Mouse (Mus musculus): ENCODE results near the gene Sprr2h. TPM values are rescaled to one million over a fixed set of nuclear protein-coding genes. Genes with fewer than 3 reads are reported as not detected.

The Sprr2h gene
- not detected in 2 replicates for polyA plus RNA-seq (2014; fragmentation: Nextera tagmentation; extraction: Ambion mirVana)

- Histone ChIP-seq H3K9ac (ENCODE audit: low read length) (no peak within 1 kb of the TSS), H3K36me3 (ENCODE audit: control insufficient read depth, insufficient read depth, low read length) (no peaks in the 10 kb centered on the region), H3K4me2 (ENCODE audit: low read length) (no peak within 1 kb of the TSS), H3K9me3 (ENCODE audit: control insufficient read depth, low read length) (no peaks in the 10 kb centered on the region), H3K4me1 (ENCODE audit: control insufficient read depth in 2 of 2, insufficient read depth in 2 of 2, low read length in 2 of 2) (no peaks in the 10 kb centered on the region), H3K4me3 (ENCODE audit: control insufficient read depth in 1 of 2, insufficient read depth in 1 of 2, low read depth in 1 of 2, low read length in 2 of 2) (no peak within 1 kb of the TSS), H3K27me3 (ENCODE audit: control insufficient read depth, insufficient read depth, low read length) (no peaks in the 10 kb centered on the region), H3K27ac (replicated peaks in 1 of 2; ENCODE audit: control insufficient read depth in 1 of 2, insufficient read depth in 1 of 2, low read depth in 2 of 2, low read length in 2 of 2) (no peak within 1 kb of the TSS)
- WGBS = 81% methylated on average over 1 of the region's 1 CpGs
- no peak for ATAC-seq (ENCODE audit: insufficient number of reproducible peaks, insufficient read depth, low FRiP score, low read depth)
Observed at GRCm38 (mm10) chr3:92385385-92385784, at the start of gene Sprr2h. Gene Sprr2h (plus strand): TSS chr3:92385685.

- Histone ChIP-seq H3K9ac (ENCODE audit: low read length) (no peak overlapping the region), H3K4me1 (ENCODE audit: control insufficient read depth in 2 of 2, insufficient read depth in 2 of 2, low read length in 2 of 2) (no peaks in the 10 kb centered on the region), H3K27me3 (ENCODE audit: control insufficient read depth, insufficient read depth, low read length) (no peaks in the 10 kb centered on the region), H3K27ac (replicated peaks in 1 of 2; ENCODE audit: control insufficient read depth in 1 of 2, insufficient read depth in 1 of 2, low read depth in 2 of 2, low read length in 2 of 2) (no peak overlapping the region), H3K36me3 (ENCODE audit: control insufficient read depth, insufficient read depth, low read length) (no peaks in the 10 kb centered on the region), H3K4me3 (ENCODE audit: control insufficient read depth in 1 of 2, insufficient read depth in 1 of 2, low read depth in 1 of 2, low read length in 2 of 2) (no peak overlapping the region), H3K9me3 (ENCODE audit: control insufficient read depth, low read length) (no peaks in the 10 kb centered on the region), H3K4me2 (ENCODE audit: low read length) (no peak overlapping the region)
- WGBS = 82% methylated on average over 1 of the region's 1 CpGs
- ATAC-seq (ENCODE audit: insufficient number of reproducible peaks, insufficient read depth, low FRiP score, low read depth) = no peak
Observed at GRCm38 (mm10) chr3:92336278-92336677, 49.2 kb upstream of the Sprr2h start.

GRCm38 (mm10) chr3:92338840-92339239 is 46.6 kb upstream of the Sprr2h start, which contains the start of gene Sprr2d:
Gene Sprr2d (plus strand): TSS chr3:92339140.
- Histone ChIP-seq H3K9me3 (ENCODE audit: control insufficient read depth, low read length) (no peaks in the 10 kb centered on the region), H3K4me3 (ENCODE audit: control insufficient read depth in 1 of 2, insufficient read depth in 1 of 2, low read depth in 1 of 2, low read length in 2 of 2) (no peak within 1 kb of the TSS), H3K36me3 (ENCODE audit: control insufficient read depth, insufficient read depth, low read length) (no peaks in the 10 kb centered on the region), H3K4me2 (ENCODE audit: low read length) (no peak within 1 kb of the TSS), H3K27ac (replicated peaks in 1 of 2; ENCODE audit: control insufficient read depth in 1 of 2, insufficient read depth in 1 of 2, low read depth in 2 of 2, low read length in 2 of 2) (no peak within 1 kb of the TSS), H3K9ac (ENCODE audit: low read length) (no peak within 1 kb of the TSS), H3K4me1 (ENCODE audit: control insufficient read depth in 2 of 2, insufficient read depth in 2 of 2, low read length in 2 of 2) (no peaks in the 10 kb centered on the region), H3K27me3 (ENCODE audit: control insufficient read depth, insufficient read depth, low read length) (no peaks in the 10 kb centered on the region)
- ATAC-seq (ENCODE audit: insufficient number of reproducible peaks, insufficient read depth, low FRiP score, low read depth) = no peak
- 88% methylated on average over 5 of the region's 5 CpGs for WGBS

- H3K9ac ChIP-seq (ENCODE audit: low read length) = no peak within 1 kb of the TSS
- H3K27ac ChIP-seq (replicated peaks in 1 of 2; ENCODE audit: control insufficient read depth in 1 of 2, insufficient read depth in 1 of 2, low read depth in 2 of 2, low read length in 2 of 2) = no peak within 1 kb of the TSS
- H3K4me3 ChIP-seq (ENCODE audit: control insufficient read depth in 1 of 2, insufficient read depth in 1 of 2, low read depth in 1 of 2, low read length in 2 of 2) = no peak within 1 kb of the TSS
- no peaks in the 10 kb centered on the region for H3K36me3 ChIP-seq (ENCODE audit: control insufficient read depth, insufficient read depth, low read length)
- 78% methylated on average over 2 of the region's 2 CpGs for WGBS
- no peak for ATAC-seq (ENCODE audit: insufficient number of reproducible peaks, insufficient read depth, low FRiP score, low read depth)
- H3K4me2 ChIP-seq (ENCODE audit: low read length) = no peak within 1 kb of the TSS
- H3K4me1 ChIP-seq (ENCODE audit: control insufficient read depth in 2 of 2, insufficient read depth in 2 of 2, low read length in 2 of 2) = no peaks in the 10 kb centered on the region
- H3K9me3 ChIP-seq (ENCODE audit: control insufficient read depth, low read length) = no peaks in the 10 kb centered on the region
- H3K27me3 ChIP-seq (ENCODE audit: control insufficient read depth, insufficient read depth, low read length) = no peaks in the 10 kb centered on the region
Observed at GRCm38 (mm10) chr3:92351843-92352242, 33.6 kb upstream of the Sprr2h start, which contains the start of gene Sprr2e. Gene Sprr2e (plus strand): TSS chr3:92352143.

- Histone ChIP-seq H3K27me3 (ENCODE audit: control insufficient read depth, insufficient read depth, low read length) (no peaks in the 10 kb centered on the region), H3K9ac (ENCODE audit: low read length) (no peak overlapping the region), H3K9me3 (ENCODE audit: control insufficient read depth, low read length) (0 out of 2 replicates have a peak, but pooled peaks cover 6% of the 10 kb centered on the region), H3K4me1 (ENCODE audit: control insufficient read depth in 2 of 2, insufficient read depth in 2 of 2, low read length in 2 of 2) (no peaks in the 10 kb centered on the region), H3K36me3 (ENCODE audit: control insufficient read depth, insufficient read depth, low read length) (no peaks in the 10 kb centered on the region), H3K27ac (replicated peaks in 1 of 2; ENCODE audit: control insufficient read depth in 1 of 2, insufficient read depth in 1 of 2, low read depth in 2 of 2, low read length in 2 of 2) (no peak overlapping the region), H3K4me3 (ENCODE audit: control insufficient read depth in 1 of 2, insufficient read depth in 1 of 2, low read depth in 1 of 2, low read length in 2 of 2) (no peak overlapping the region), H3K4me2 (ENCODE audit: low read length) (no peak overlapping the region)
- ATAC-seq (ENCODE audit: insufficient number of reproducible peaks, insufficient read depth, low FRiP score, low read depth) = no peak
Observed at GRCm38 (mm10) chr3:92361619-92362018, 23.9 kb upstream of the Sprr2h start.

GRCm38 (mm10) chr3:92364887-92365286 is 20.6 kb upstream of the Sprr2h start, which contains the start of gene Sprr2f:
Gene Sprr2f (plus strand): TSS chr3:92365187.
- no peaks in the 10 kb centered on the region for H3K4me1 ChIP-seq (ENCODE audit: control insufficient read depth in 2 of 2, insufficient read depth in 2 of 2, low read length in 2 of 2)
- H3K4me2 ChIP-seq (ENCODE audit: low read length) = no peak within 1 kb of the TSS
- H3K27me3 ChIP-seq (ENCODE audit: control insufficient read depth, insufficient read depth, low read length) = no peaks in the 10 kb centered on the region
- H3K4me3 ChIP-seq (ENCODE audit: control insufficient read depth in 1 of 2, insufficient read depth in 1 of 2, low read depth in 1 of 2, low read length in 2 of 2) = no peak within 1 kb of the TSS
- WGBS = 51% methylated on average over 3 of the region's 3 CpGs
- H3K27ac ChIP-seq (replicated peaks in 1 of 2; ENCODE audit: control insufficient read depth in 1 of 2, insufficient read depth in 1 of 2, low read depth in 2 of 2, low read length in 2 of 2) = no peak within 1 kb of the TSS
- H3K36me3 ChIP-seq (ENCODE audit: control insufficient read depth, insufficient read depth, low read length) = no peaks in the 10 kb centered on the region
- H3K9ac ChIP-seq (ENCODE audit: low read length) = no peak within 1 kb of the TSS
- no peak for ATAC-seq (ENCODE audit: insufficient number of reproducible peaks, insufficient read depth, low FRiP score, low read depth)
- no peaks in the 10 kb centered on the region for H3K9me3 ChIP-seq (ENCODE audit: control insufficient read depth, low read length)

GRCm38 (mm10) chr3:92373613-92374012 is 11.9 kb upstream of the Sprr2h start:
- no peak overlapping the region for H3K27ac ChIP-seq (replicated peaks in 1 of 2; ENCODE audit: control insufficient read depth in 1 of 2, insufficient read depth in 1 of 2, low read depth in 2 of 2, low read length in 2 of 2)
- H3K4me3 ChIP-seq (ENCODE audit: control insufficient read depth in 1 of 2, insufficient read depth in 1 of 2, low read depth in 1 of 2, low read length in 2 of 2) = no peak overlapping the region
- no peaks in the 10 kb centered on the region for H3K9me3 ChIP-seq (ENCODE audit: control insufficient read depth, low read length)
- no peaks in the 10 kb centered on the region for H3K4me1 ChIP-seq (ENCODE audit: control insufficient read depth in 2 of 2, insufficient read depth in 2 of 2, low read length in 2 of 2)
- ATAC-seq (ENCODE audit: insufficient number of reproducible peaks, insufficient read depth, low FRiP score, low read depth) = no peak
- H3K4me2 ChIP-seq (ENCODE audit: low read length) = no peak overlapping the region
- H3K9ac ChIP-seq (ENCODE audit: low read length) = no peak overlapping the region
- WGBS = 77% methylated on average over 2 of the region's 2 CpGs
- no peaks in the 10 kb centered on the region for H3K36me3 ChIP-seq (ENCODE audit: control insufficient read depth, insufficient read depth, low read length)
- no peaks in the 10 kb centered on the region for H3K27me3 ChIP-seq (ENCODE audit: control insufficient read depth, insufficient read depth, low read length)

- H3K9me3 ChIP-seq (ENCODE audit: control insufficient read depth, low read length) = no peaks in the 10 kb centered on the region
- no peaks in the 10 kb centered on the region for H3K36me3 ChIP-seq (ENCODE audit: control insufficient read depth, insufficient read depth, low read length)
- no peak overlapping the region for H3K4me3 ChIP-seq (ENCODE audit: control insufficient read depth in 1 of 2, insufficient read depth in 1 of 2, low read depth in 1 of 2, low read length in 2 of 2)
- ATAC-seq (ENCODE audit: insufficient number of reproducible peaks, insufficient read depth, low FRiP score, low read depth) = no peak
- WGBS = 43% methylated on average over 1 of the region's 1 CpGs
- H3K9ac ChIP-seq (ENCODE audit: low read length) = no peak overlapping the region
- H3K27me3 ChIP-seq (ENCODE audit: control insufficient read depth, insufficient read depth, low read length) = no peaks in the 10 kb centered on the region
- no peaks in the 10 kb centered on the region for H3K4me1 ChIP-seq (ENCODE audit: control insufficient read depth in 2 of 2, insufficient read depth in 2 of 2, low read length in 2 of 2)
- no peak overlapping the region for H3K27ac ChIP-seq (replicated peaks in 1 of 2; ENCODE audit: control insufficient read depth in 1 of 2, insufficient read depth in 1 of 2, low read depth in 2 of 2, low read length in 2 of 2)
- no peak overlapping the region for H3K4me2 ChIP-seq (ENCODE audit: low read length)
Observed at GRCm38 (mm10) chr3:92394301-92394700, 8.8 kb downstream of the Sprr2h start.

Data from heart, embryonic 14.5 days (tissue).